Mouse (Mus musculus): ENCODE measurements at regions not wholly inside any gene's neighbourhood (a gene's known extent, or its start where the extent isn't known, plus 50 kb on each side); places are given as distances from the start of the nearest gene placed in this dataset.
"Not testable (repeated sequence)": the region's sequence is repeated elsewhere in the genome, so short reads cannot be mapped to it uniquely, and the experiment has no call there.

GRCm38 (mm10) chr14:124801589-124801988 is 124.7 kb upstream of the Fgf14 start:
- not testable (repeated sequence) for DNase-seq (ENCODE audit: inconsistent ontology term)

- no peak for DNase-seq (ENCODE audit: inconsistent ontology term)
These were observed 123.5 kb upstream of the Fgf14 start for GRCm38 (mm10) chr14:124800421-124800820.

- no peak for DNase-seq (ENCODE audit: inconsistent ontology term)
These were observed 98.5 kb upstream of the Fgf14 start for GRCm38 (mm10) chr14:124775402-124775801.

- DNase-seq (ENCODE audit: inconsistent ontology term): no peak
These were observed 91.1 kb upstream of the Fgf14 start for GRCm38 (mm10) chr14:124767996-124768395.

- DNase-seq (ENCODE audit: inconsistent ontology term): no peak
These were observed 90.3 kb upstream of the Fgf14 start for GRCm38 (mm10) chr14:124767234-124767633.

- DNase-seq (ENCODE audit: inconsistent ontology term): peak; percentile 9
These were observed 65.6 kb upstream of the Fgf14 start for GRCm38 (mm10) chr14:124742491-124742890.
